Mouse (Mus musculus) midbrain, embryonic 15.5 days (tissue): Measurements from ENCODE around the gene Inka2. TPM values are rescaled to one million over a fixed set of nuclear protein-coding genes. Genes with fewer than 3 reads are reported as not detected.
"Not testable (repeated sequence)": the region's sequence is repeated elsewhere in the genome, so short reads cannot be mapped to it uniquely, and the experiment has no call there.

ENCODE experiments used
- ATAC-seq: fragments of 200-750 bp; cut with Nextera tagmentation; replicated peaks from 2 replicates; pipeline ENCODE4 v1.8.0; 2017; ENCODE audit warnings: moderate TSS enrichment
- H3K27ac ChIP-seq: fragments of 300-500 bp; sonication (generic); 2 replicates; pipeline ENCODE4 v1.5.1; 2015; ENCODE audit warnings: mild to moderate bottlenecking, inconsistent platforms
- H3K27me3 ChIP-seq: fragments of 300-500 bp; sonication (generic); replicated peaks from 2 replicates; pipeline ENCODE4 v1.6.1; 2015; ENCODE audit warnings: inconsistent platforms
- H3K36me3 ChIP-seq: fragments of 300-500 bp; sonication (generic); replicated peaks from 2 replicates; pipeline ENCODE4 v1.6.1; 2015; ENCODE audit warnings: inconsistent platforms
- H3K4me1 ChIP-seq: fragments of 300-500 bp; sonication (generic); 2 replicates; pipeline ENCODE4 v1.6.1; 2015; ENCODE audit warnings: inconsistent platforms
- H3K4me2 ChIP-seq: fragments of 300-500 bp; sonication (generic); 2 replicates; pipeline ENCODE4 v1.6.1; 2015; ENCODE audit warnings: inconsistent platforms, mild to moderate bottlenecking, moderate library complexity
- H3K4me3 ChIP-seq: fragments of 300-500 bp; sonication (generic); 2 replicates; pipeline ENCODE4 v1.5.1; 2015; ENCODE audit warnings: mild to moderate bottlenecking, inconsistent platforms
- H3K9ac ChIP-seq: fragments of 300-500 bp; sonication (generic); 2 replicates; pipeline ENCODE4 v1.6.1; 2015; ENCODE audit warnings: mild to moderate bottlenecking, inconsistent platforms
- H3K9me3 ChIP-seq: fragments of 300-500 bp; sonication (generic); 2 replicates; pipeline ENCODE4 v1.6.1; 2016; ENCODE audit warnings: inconsistent platforms
- WGBS: fragments of 180-500 bp; shearing (Covaris S2); methylation state at CpG from one replicate; pipeline ENCODE4 v1.1.7; 2015; ENCODE audit warnings: mixed read lengths; 5-methylcytosine and 5-hydroxymethylcytosine counted together
- polyA plus RNA-seq: library from polyadenylated mRNA; unstranded; fragments of >200 nt; fragmentation: Nextera tagmentation; extraction: Ambion mirVana; gene quantifications from 2 replicates; pipeline ENCODE4 v1.2.1, GENCODE M21; 2015

The Inka2 gene
- polyA plus RNA-seq, 1 experiment from 2014 or later: 6.0 TPM

GRCm38 (mm10) chr3:105686394-105687323 is 17.7 kb upstream of the Inka2 start:
- no peak for ATAC-seq
- Histone ChIP-seq H3K27me3 (no peaks in the 10 kb centered on the region), H3K4me1 (peaks cover 9% of the 10 kb centered on the region), H3K36me3 (peaks cover 8% of the 10 kb centered on the region; the same call in 1 of the 2 replicates), H3K9me3 (no peaks in the 10 kb centered on the region), H3K9ac (peak overlapping the region; percentile 86), H3K27ac (peak overlapping the region; percentile 81), H3K4me2 (peak overlapping the region; percentile 63), H3K4me3 (peak overlapping the region; percentile 73)
- 9% methylated on average over 60 of the region's 60 CpGs for WGBS

- Histone ChIP-seq H3K9me3 (no peaks in the 10 kb centered on the region), H3K27me3 (no peaks in the 10 kb centered on the region), H3K27ac (peak within 1 kb of the TSS; percentile 86), H3K4me3 (peak within 1 kb of the TSS; percentile 73), H3K4me2 (peak within 1 kb of the TSS; percentile 63), H3K4me1 (peaks cover 9% of the 10 kb centered on the region), H3K36me3 (peaks cover 8% of the 10 kb centered on the region; the same call in 1 of the 2 replicates), H3K9ac (peak within 1 kb of the TSS; percentile 86)
- WGBS: under 1% methylated on average over 69 of the region's 72 CpGs
- ATAC-seq: peak; percentile 97
Measured at GRCm38 (mm10) chr3:105687324-105688060, 16.9 kb upstream of the Inka2 start, which contains the start of gene Ddx20. Ddx20 (minus strand) TSS chr3:105687574.

- no peak for ATAC-seq
- Histone ChIP-seq H3K9me3 (no peaks in the 10 kb centered on the region), H3K27me3 (no peaks in the 10 kb centered on the region), H3K9ac (no peak overlapping the region), H3K4me1 (peaks cover 9% of the 10 kb centered on the region), H3K4me2 (no peak overlapping the region), H3K36me3 (no peaks in the 10 kb centered on the region), H3K27ac (no peak overlapping the region), H3K4me3 (no peak overlapping the region)
- WGBS: 91% methylated on average over 2 of the region's 2 CpGs
Measured at GRCm38 (mm10) chr3:105688536-105688935, 15.9 kb upstream of the Inka2 start.

GRCm38 (mm10) chr3:105693327-105694080 is 10.9 kb upstream of the Inka2 start:
- Histone ChIP-seq H3K27me3 (no peaks in the 10 kb centered on the region), H3K27ac (no peak overlapping the region), H3K36me3 (no peaks in the 10 kb centered on the region), H3K9ac (no peak overlapping the region), H3K4me1 (peaks cover 24% of the 10 kb centered on the region), H3K4me2 (no peak overlapping the region), H3K9me3 (no peaks in the 10 kb centered on the region), H3K4me3 (no peak overlapping the region)
- WGBS: 81% methylated on average over 14 of the region's 14 CpGs
- ATAC-seq: no peak

- H3K36me3 ChIP-seq: no peaks in the 10 kb centered on the region
- H3K4me1 ChIP-seq: peaks cover 24% of the 10 kb centered on the region
- peak overlapping the region; percentile 11; the same call in 1 of the 2 replicates for H3K9ac ChIP-seq
- H3K4me3 ChIP-seq: 0 out of 2 replicates have a peak overlapping the region, but pooled peaks have one; percentile 3
- H3K27me3 ChIP-seq: no peaks in the 10 kb centered on the region
- ATAC-seq: peak; percentile 77
- peak overlapping the region; percentile 40 for H3K4me2 ChIP-seq
- 14% methylated on average over 20 of the region's 20 CpGs for WGBS
- no peaks in the 10 kb centered on the region for H3K9me3 ChIP-seq
- peak overlapping the region; percentile 76 for H3K27ac ChIP-seq
Measured at GRCm38 (mm10) chr3:105695476-105696386, 8.7 kb upstream of the Inka2 start.

- Histone ChIP-seq H3K9ac (no peak overlapping the region; the same call in 1 of the 2 replicates), H3K9me3 (no peaks in the 10 kb centered on the region), H3K36me3 (no peaks in the 10 kb centered on the region), H3K4me1 (peaks cover 24% of the 10 kb centered on the region), H3K4me2 (peak overlapping the region; percentile 40), H3K4me3 (no peak overlapping the region), H3K27ac (peak overlapping the region; percentile 76; the same call in 1 of the 2 replicates), H3K27me3 (no peaks in the 10 kb centered on the region)
- 43% methylated on average over 17 of the region's 17 CpGs for WGBS
- ATAC-seq: peak; percentile 25
Measured at GRCm38 (mm10) chr3:105696387-105697147, 7.8 kb upstream of the Inka2 start.

- Histone ChIP-seq H3K9me3 (no peaks in the 10 kb centered on the region), H3K4me3 (no peak overlapping the region), H3K27ac (no peak overlapping the region), H3K4me2 (no peak overlapping the region), H3K36me3 (no peaks in the 10 kb centered on the region), H3K9ac (no peak overlapping the region), H3K4me1 (peaks cover 24% of the 10 kb centered on the region), H3K27me3 (no peaks in the 10 kb centered on the region)
- ATAC-seq: 0 out of 2 replicates have a peak, but pooled peaks have one; percentile 1
- 62% methylated on average over 5 of the region's 5 CpGs for WGBS
Measured at GRCm38 (mm10) chr3:105697148-105697441, 7.3 kb upstream of the Inka2 start.

- H3K4me1 ChIP-seq: peaks cover 24% of the 10 kb centered on the region
- no peaks in the 10 kb centered on the region for H3K9me3 ChIP-seq
- no peaks in the 10 kb centered on the region for H3K36me3 ChIP-seq
- no peak overlapping the region for H3K4me2 ChIP-seq
- no peak for ATAC-seq
- H3K4me3 ChIP-seq: no peak overlapping the region
- H3K27me3 ChIP-seq: peaks cover 4% of the 10 kb centered on the region
- H3K9ac ChIP-seq: no peak overlapping the region
- no peak overlapping the region for H3K27ac ChIP-seq
- WGBS: 93% methylated on average over 1 of the region's 1 CpGs
Measured at GRCm38 (mm10) chr3:105698311-105698710, 6.1 kb upstream of the Inka2 start.

- Histone ChIP-seq H3K4me3 (no peak overlapping the region), H3K4me1 (peaks cover 31% of the 10 kb centered on the region), H3K27ac (no peak overlapping the region), H3K36me3 (no peaks in the 10 kb centered on the region), H3K9ac (no peak overlapping the region), H3K4me2 (no peak overlapping the region), H3K9me3 (no peaks in the 10 kb centered on the region), H3K27me3 (peaks cover 9% of the 10 kb centered on the region)
- no peak for ATAC-seq
- WGBS: 62% methylated on average over 3 of the region's 3 CpGs
Measured at GRCm38 (mm10) chr3:105699241-105699933, 5.0 kb upstream of the Inka2 start.

GRCm38 (mm10) chr3:105700786-105701185 is 3.6 kb upstream of the Inka2 start:
- H3K27me3 ChIP-seq, ATAC-seq: not testable (repeated sequence)
- 54% methylated on average over 1 of the region's 1 CpGs for WGBS

More at GRCm38 (mm10) chr3:105700786-105701185, 3.6 kb upstream of the Inka2 start:
- not testable (repeated sequence) for H3K9me3 ChIP-seq, H3K4me2 ChIP-seq, H3K4me3 ChIP-seq, H3K9ac ChIP-seq, H3K27ac ChIP-seq, H3K36me3 ChIP-seq
- H3K4me1 ChIP-seq: peaks cover 35% of the 10 kb centered on the region
